In the genomic region with DNA sequence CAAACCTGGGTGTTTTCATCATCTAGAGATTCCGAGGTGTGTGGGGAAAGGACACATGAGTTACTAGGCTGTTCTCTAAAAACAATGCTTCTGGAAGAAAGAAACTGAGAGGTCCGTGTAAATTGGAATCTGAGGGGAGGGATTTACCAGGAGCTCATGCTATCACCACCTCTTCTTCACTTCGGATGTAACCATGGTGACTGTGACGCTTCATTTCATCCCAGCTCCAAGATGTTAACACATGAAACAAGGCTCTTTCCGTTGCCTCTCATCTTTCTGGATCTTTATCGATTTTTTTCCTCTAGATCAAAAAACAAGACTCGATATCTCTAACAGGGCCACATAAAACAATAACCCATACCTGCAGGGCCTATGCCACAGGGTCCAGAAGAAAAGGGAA, we compare ENCODE assay signal across 14 mouse cellular contexts.
"Had no signal": no experiment of that assay in that cellular context is flagged by ENCODE, and none has a peak within 500 bp of the region (broad histone marks: within the 10 kb centered on the region; RNA-seq: fewer than 3 reads in every experiment).

No protein-coding gene starts in this region.

- H3K27ac ChIP-seq: limb, embryonic 10.5 days; liver, embryonic 12.5 days; midbrain, embryonic 10.5 days; neural tube, embryonic 15.5 days had no signal

- DNase-seq: kidney, adult 8-10 months; kidney, postnatal 25 days; lung, embryonic 14.5 days; lung, postnatal 10 days; lung, postnatal 4 days; right cerebral cortex, postnatal 25 days; spleen, adult 18-20 months; thymus, adult 2 months; thymus, postnatal 25 days had no signal

- H3K4me3 ChIP-seq: limb, embryonic 10.5 days; liver, embryonic 12.5 days; midbrain, embryonic 10.5 days; myocyte; neural tube, embryonic 15.5 days had no signal
